Mouse (Mus musculus): ENCODE measurements around the gene Nedd4. TPM values are rescaled to one million over a fixed set of nuclear protein-coding genes. Genes with fewer than 3 reads are reported as not detected.
"Not testable (repeated sequence)": the region's sequence is repeated elsewhere in the genome, so short reads cannot be mapped to it uniquely, and the experiment has no call there.

Gene Nedd4
- 100 to 1,000 TPM; 250 to 283 TPM for total RNA-seq (2021)
- long read RNA-seq, experiment 1, full-length matches to known transcripts, result 20 of 60 reads
- long read RNA-seq, experiment 1, partial matches to known transcripts, result 5 of 60 reads
- long read RNA-seq, experiment 1, other reads (novel, unspliced or antisense), result 35 of 60 reads
- long read RNA-seq, experiment 2, full-length matches to known transcripts, result 38 of 97 reads
- long read RNA-seq, experiment 2, partial matches to known transcripts, result 43 of 97 reads
- long read RNA-seq, experiment 2, other reads (novel, unspliced or antisense), result 16 of 97 reads

GRCm38 (mm10) chr9:72661895-72662661 lies at the start of gene Nedd4:
TSS of gene Nedd4 (plus strand) at chr9:72662346.
- intact Hi-C loops (cut with DNase I), result loop anchor here (2.0 to 10.0 kb wide), 2 partner anchors 21 to 207 kb away; no protein-coding TSS in a partner anchor
- DNase-seq, result peak; percentile 92

GRCm38 (mm10) chr9:72613884-72614283 lies 48.3 kb upstream of the Nedd4 start:
- peak in 1 of 2 experiments; percentile 51 for DNase-seq
- intact Hi-C loops (cut with DNase I), result no loop called here

GRCm38 (mm10) chr9:72614786-72615480 lies 47.2 kb upstream of the Nedd4 start:
- intact Hi-C loops (cut with DNase I), result no loop called here

GRCm38 (mm10) chr9:72618037-72618436 lies 44.1 kb upstream of the Nedd4 start:
- intact Hi-C loops (cut with DNase I), result no loop called here
- no peak for DNase-seq

More at GRCm38 (mm10) chr9:72614786-72615480, 47.2 kb upstream of the Nedd4 start:
- no peak for DNase-seq

GRCm38 (mm10) chr9:72623605-72624004 lies 38.5 kb upstream of the Nedd4 start:
- intact Hi-C loops (cut with DNase I), result no loop called here
- no peak for DNase-seq

GRCm38 (mm10) chr9:72627598-72627997 lies 34.5 kb upstream of the Nedd4 start:
- no peak for DNase-seq
- intact Hi-C loops (cut with DNase I), result no loop called here

GRCm38 (mm10) chr9:72628591-72628990 lies 33.6 kb upstream of the Nedd4 start:
- no peak for DNase-seq
- intact Hi-C loops (cut with DNase I), result no loop called here

GRCm38 (mm10) chr9:72632198-72632597 lies 29.9 kb upstream of the Nedd4 start:
- DNase-seq, result no peak
- intact Hi-C loops (cut with DNase I), result no loop called here

GRCm38 (mm10) chr9:72635134-72635533 lies 27.0 kb upstream of the Nedd4 start:
- intact Hi-C loops (cut with DNase I), result loop anchor here (2.0 kb wide), 1 partner anchor 38 kb away; no protein-coding TSS in a partner anchor
- DNase-seq, result no peak

- intact Hi-C loops (cut with DNase I), result no loop called here
- no peak for DNase-seq
Observed at GRCm38 (mm10) chr9:72636547-72636946, 25.6 kb upstream of the Nedd4 start.

- DNase-seq, result no peak
- intact Hi-C loops (cut with DNase I), result no loop called here
Observed at GRCm38 (mm10) chr9:72637243-72637642, 24.9 kb upstream of the Nedd4 start.

GRCm38 (mm10) chr9:72638951-72639842 lies 22.9 kb upstream of the Nedd4 start:
- intact Hi-C loops (cut with DNase I), result no loop called here
- no peak for DNase-seq

GRCm38 (mm10) chr9:72639843-72640621 lies 22.1 kb upstream of the Nedd4 start:
- DNase-seq, result peak; percentile 84 to 86
- intact Hi-C loops (cut with DNase I), result loop anchor here (2.0 kb wide), 1 partner anchor 23 kb away; the partner anchor contains the start of gene Nedd4

GRCm38 (mm10) chr9:72640642-72641041 lies 21.5 kb upstream of the Nedd4 start:
- DNase-seq, result no peak
- intact Hi-C loops (cut with DNase I), result loop anchor here (2.0 kb wide), 1 partner anchor 22 kb away; the partner anchor contains the start of gene Nedd4

- intact Hi-C loops (cut with DNase I), result loop anchor here (2.0 kb wide), 1 partner anchor 22 kb away; the partner anchor contains the start of gene Nedd4
- DNase-seq, result no peak
Observed at GRCm38 (mm10) chr9:72641093-72641680, 21.0 kb upstream of the Nedd4 start.

GRCm38 (mm10) chr9:72642756-72643447 lies 19.2 kb upstream of the Nedd4 start:
- intact Hi-C loops (cut with DNase I); DNase-seq: not testable (repeated sequence)

- intact Hi-C loops (cut with DNase I), result no loop called here
- no peak for DNase-seq
Observed at GRCm38 (mm10) chr9:72643651-72644417, 18.3 kb upstream of the Nedd4 start.
